Mouse (Mus musculus): ENCODE results near the gene Anapc5. TPM values are rescaled to one million over a fixed set of nuclear protein-coding genes. Genes with fewer than 3 reads are reported as not detected.

The Anapc5 gene
- total RNA-seq, 2 experiments from 2014 or later: 366 to 502 TPM

- no peak for TF ChIP-seq CTCF (IDR thresholded peaks at IDR 0.05)
- no peak for DNase-seq
- intact Hi-C loops (cut with DNase I): no loop called here
Measured at GRCm38 (mm10) chr5:122824450-122824849, 3.3 kb upstream of the Anapc5 start.

GRCm38 (mm10) chr5:122823976-122824375 is 2.8 kb upstream of the Anapc5 start:
- intact Hi-C loops (cut with DNase I): no loop called here
- no peak overlapping the region for H3K27ac ChIP-seq
- no peak for TF ChIP-seq CTCF (IDR thresholded peaks at IDR 0.05)
- H3K4me3 ChIP-seq: no peak overlapping the region
- DNase-seq: no peak

More at GRCm38 (mm10) chr5:122824450-122824849, 3.3 kb upstream of the Anapc5 start:
- no peak overlapping the region for H3K27ac ChIP-seq
- no peak overlapping the region for H3K4me3 ChIP-seq

- Histone ChIP-seq H3K4me3 (no peak overlapping the region), H3K27ac (no peak overlapping the region)
- DNase-seq: no peak
- intact Hi-C loops (cut with DNase I): no loop called here
- TF ChIP-seq CTCF (IDR thresholded peaks at IDR 0.05): no peak
Measured at GRCm38 (mm10) chr5:122822441-122822840, 1.3 kb upstream of the Anapc5 start.

- H3K4me3 ChIP-seq: peak overlapping the region; percentile 94
- peak overlapping the region; percentile 99 for H3K27ac ChIP-seq
- TF ChIP-seq CTCF (IDR thresholded peaks at IDR 0.05): no peak
- intact Hi-C loops (cut with DNase I): loop anchor here (2.0 kb wide), 1 partner anchor 29 kb away; the partner anchor contains the start of gene Rnf34
- no peak for DNase-seq
Measured at GRCm38 (mm10) chr5:122821524-122821885, 366 bp upstream of the Anapc5 start.

GRCm38 (mm10) chr5:122812699-122813098 is 8.4 kb downstream of the Anapc5 start:
- TF ChIP-seq CTCF (IDR thresholded peaks at IDR 0.05): no peak
- Histone ChIP-seq H3K4me3 (no peak overlapping the region), H3K27ac (no peak overlapping the region)
- DNase-seq: no peak
- intact Hi-C loops (cut with DNase I): loop anchor here (5.0 kb wide), 1 partner anchor 70 kb away; no protein-coding TSS in a partner anchor

- Histone ChIP-seq H3K27ac (no peak overlapping the region), H3K4me3 (no peak overlapping the region)
- intact Hi-C loops (cut with DNase I): loop anchor here (5.0 kb wide), 1 partner anchor 71 kb away; no protein-coding TSS in a partner anchor
- peak; percentile 62 for TF ChIP-seq CTCF (IDR thresholded peaks at IDR 0.05)
- peak; percentile 79 for DNase-seq
Measured at GRCm38 (mm10) chr5:122811364-122812079, 9.6 kb downstream of the Anapc5 start.

- Histone ChIP-seq H3K27ac (no peak overlapping the region), H3K4me3 (no peak overlapping the region)
- TF ChIP-seq CTCF (IDR thresholded peaks at IDR 0.05): peak; percentile 44
- no peak for DNase-seq
- intact Hi-C loops (cut with DNase I): no loop called here
Measured at GRCm38 (mm10) chr5:122805503-122805902, 15.6 kb downstream of the Anapc5 start.

GRCm38 (mm10) chr5:122802706-122803105 is 18.4 kb downstream of the Anapc5 start:
- DNase-seq: no peak
- Histone ChIP-seq H3K4me3 (no peak overlapping the region), H3K27ac (no peak overlapping the region)
- intact Hi-C loops (cut with DNase I): no loop called here
- no peak for TF ChIP-seq CTCF (IDR thresholded peaks at IDR 0.05)

GRCm38 (mm10) chr5:122801684-122802083 is 19.5 kb downstream of the Anapc5 start:
- TF ChIP-seq CTCF (IDR thresholded peaks at IDR 0.05): no peak
- DNase-seq: no peak
- Histone ChIP-seq H3K27ac (no peak overlapping the region), H3K4me3 (no peak overlapping the region)
- intact Hi-C loops (cut with DNase I): no loop called here

GRCm38 (mm10) chr5:122800345-122801010 is 20.7 kb downstream of the Anapc5 start:
- H3K27ac ChIP-seq: peak overlapping the region; percentile 46
- H3K4me3 ChIP-seq: no peak overlapping the region
- TF ChIP-seq CTCF (IDR thresholded peaks at IDR 0.05): no peak
- intact Hi-C loops (cut with DNase I): no loop called here
- DNase-seq: no peak

- Histone ChIP-seq H3K27ac (peak overlapping the region; percentile 46), H3K4me3 (peak overlapping the region; percentile 2; the same call in 1 of the 2 replicates)
- TF ChIP-seq CTCF (IDR thresholded peaks at IDR 0.05): no peak
- DNase-seq: peak; percentile 72
- intact Hi-C loops (cut with DNase I): no loop called here
Measured at GRCm38 (mm10) chr5:122799379-122800344, 21.5 kb downstream of the Anapc5 start.
